Mouse (Mus musculus): Measurements from ENCODE around the gene Tgm4. TPM values are rescaled to one million over a fixed set of nuclear protein-coding genes. Genes with fewer than 3 reads are reported as not detected.

Gene Tgm4
- polyA plus RNA-seq, 1 experiment = 0.71 TPM

- no peak for TF ChIP-seq POLR2A (IDR thresholded peaks at IDR 0.05; ENCODE audit: borderline replicate concordance, extremely low read depth, insufficient read depth, insufficient read length, poor library complexity, severe bottlenecking)
- no peak for TF ChIP-seq CTCF (IDR thresholded peaks at IDR 0.05; ENCODE audit: borderline replicate concordance, extremely low read depth, insufficient read depth, insufficient read length)
- no peak for DNase-seq (ENCODE audit: low read depth)
Observed at GRCm38 (mm10) chr9:123058724-123059292, 24.3 kb downstream of the Tgm4 start.

- DNase-seq (ENCODE audit: low read depth) = no peak
Observed at GRCm38 (mm10) chr9:123060172-123060571, 25.6 kb downstream of the Tgm4 start.

GRCm38 (mm10) chr9:123079149-123079548 lies 44.6 kb downstream of the Tgm4 start:
- no peak for DNase-seq (ENCODE audit: low read depth)
- TF ChIP-seq POLR2A (IDR thresholded peaks at IDR 0.05; ENCODE audit: borderline replicate concordance, extremely low read depth, insufficient read depth, insufficient read length, poor library complexity, severe bottlenecking) (no peak), CTCF (IDR thresholded peaks at IDR 0.05; ENCODE audit: borderline replicate concordance, extremely low read depth, insufficient read depth, insufficient read length) (no peak)

More at GRCm38 (mm10) chr9:123060172-123060571, 25.6 kb downstream of the Tgm4 start:
- no peak for TF ChIP-seq CTCF (IDR thresholded peaks at IDR 0.05; ENCODE audit: borderline replicate concordance, extremely low read depth, insufficient read depth, insufficient read length)
- no peak for TF ChIP-seq POLR2A (IDR thresholded peaks at IDR 0.05; ENCODE audit: borderline replicate concordance, extremely low read depth, insufficient read depth, insufficient read length, poor library complexity, severe bottlenecking)

- no peak for DNase-seq (ENCODE audit: low read depth)
- TF ChIP-seq POLR2A (IDR thresholded peaks at IDR 0.05; ENCODE audit: borderline replicate concordance, extremely low read depth, insufficient read depth, insufficient read length, poor library complexity, severe bottlenecking) (no peak), CTCF (IDR thresholded peaks at IDR 0.05; ENCODE audit: borderline replicate concordance, extremely low read depth, insufficient read depth, insufficient read length) (no peak)
Observed at GRCm38 (mm10) chr9:123080355-123080754, 45.8 kb downstream of the Tgm4 start.

GRCm38 (mm10) chr9:123080796-123081195 lies 46.3 kb downstream of the Tgm4 start:
- TF ChIP-seq POLR2A (IDR thresholded peaks at IDR 0.05; ENCODE audit: borderline replicate concordance, extremely low read depth, insufficient read depth, insufficient read length, poor library complexity, severe bottlenecking) (no peak), CTCF (IDR thresholded peaks at IDR 0.05; ENCODE audit: borderline replicate concordance, extremely low read depth, insufficient read depth, insufficient read length) (no peak)
- no peak for DNase-seq (ENCODE audit: low read depth)

- DNase-seq (ENCODE audit: low read depth) = no peak
- TF ChIP-seq CTCF (IDR thresholded peaks at IDR 0.05; ENCODE audit: borderline replicate concordance, extremely low read depth, insufficient read depth, insufficient read length) (no peak), POLR2A (IDR thresholded peaks at IDR 0.05; ENCODE audit: borderline replicate concordance, extremely low read depth, insufficient read depth, insufficient read length, poor library complexity, severe bottlenecking) (no peak)
Observed at GRCm38 (mm10) chr9:123085373-123085772, 50.8 kb downstream of the Tgm4 start.

- no peak for DNase-seq (ENCODE audit: low read depth)
- TF ChIP-seq CTCF (IDR thresholded peaks at IDR 0.05; ENCODE audit: borderline replicate concordance, extremely low read depth, insufficient read depth, insufficient read length) (no peak), POLR2A (IDR thresholded peaks at IDR 0.05; ENCODE audit: borderline replicate concordance, extremely low read depth, insufficient read depth, insufficient read length, poor library complexity, severe bottlenecking) (no peak)
Observed at GRCm38 (mm10) chr9:123087558-123087957, 53.0 kb downstream of the Tgm4 start.

GRCm38 (mm10) chr9:123090844-123091243 lies 56.3 kb downstream of the Tgm4 start:
- no peak for DNase-seq (ENCODE audit: low read depth)
- TF ChIP-seq POLR2A (IDR thresholded peaks at IDR 0.05; ENCODE audit: borderline replicate concordance, extremely low read depth, insufficient read depth, insufficient read length, poor library complexity, severe bottlenecking) (no peak), CTCF (IDR thresholded peaks at IDR 0.05; ENCODE audit: borderline replicate concordance, extremely low read depth, insufficient read depth, insufficient read length) (no peak)

- TF ChIP-seq POLR2A (IDR thresholded peaks at IDR 0.05; ENCODE audit: borderline replicate concordance, extremely low read depth, insufficient read depth, insufficient read length, poor library complexity, severe bottlenecking) (no peak), CTCF (IDR thresholded peaks at IDR 0.05; ENCODE audit: borderline replicate concordance, extremely low read depth, insufficient read depth, insufficient read length) (no peak)
- DNase-seq (ENCODE audit: low read depth) = no peak
Observed at GRCm38 (mm10) chr9:123099631-123100455, 65.3 kb downstream of the Tgm4 start.

- DNase-seq (ENCODE audit: low read depth) = no peak
- TF ChIP-seq POLR2A (IDR thresholded peaks at IDR 0.05; ENCODE audit: borderline replicate concordance, extremely low read depth, insufficient read depth, insufficient read length, poor library complexity, severe bottlenecking) (no peak), CTCF (IDR thresholded peaks at IDR 0.05; ENCODE audit: borderline replicate concordance, extremely low read depth, insufficient read depth, insufficient read length) (no peak)
Observed at GRCm38 (mm10) chr9:123103425-123103824, 68.9 kb downstream of the Tgm4 start.

- TF ChIP-seq CTCF (IDR thresholded peaks at IDR 0.05; ENCODE audit: borderline replicate concordance, extremely low read depth, insufficient read depth, insufficient read length) (no peak), POLR2A (IDR thresholded peaks at IDR 0.05; ENCODE audit: borderline replicate concordance, extremely low read depth, insufficient read depth, insufficient read length, poor library complexity, severe bottlenecking) (no peak)
- DNase-seq (ENCODE audit: low read depth) = no peak
Observed at GRCm38 (mm10) chr9:123104362-123104761, 69.8 kb downstream of the Tgm4 start.
